Mouse (Mus musculus): ENCODE results near the gene Lelp1. TPM values are rescaled to one million over a fixed set of nuclear protein-coding genes. Genes with fewer than 3 reads are reported as not detected.

The Lelp1 gene
- not detected in 2 replicates for polyA plus RNA-seq (2015; fragmentation: Nextera tagmentation; extraction: Ambion mirVana)

DNA sequence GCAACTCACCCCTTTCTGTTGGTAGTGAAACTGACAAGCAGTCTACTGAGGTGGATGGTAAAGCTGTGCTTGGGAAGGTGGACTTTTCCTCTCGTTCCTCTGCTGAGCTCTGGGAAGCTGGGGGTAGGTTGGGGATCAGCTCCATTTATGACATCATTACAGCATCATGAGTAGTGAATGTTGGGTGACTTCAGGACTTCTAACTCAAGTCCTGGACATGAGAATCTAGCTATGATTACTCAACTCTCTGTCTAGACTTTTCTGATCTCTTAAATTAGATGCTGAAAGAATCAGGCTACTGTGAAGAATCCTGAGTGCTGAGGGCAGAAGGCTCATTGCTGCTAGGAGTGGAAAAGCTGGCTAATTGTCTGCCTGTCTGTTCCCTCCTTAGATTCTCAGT, at the start of gene Lelp1:
Gene Lelp1 (minus strand): TSS at position 101 of the 400 bp plus-strand sequence.
- Histone ChIP-seq H3K9me3 (replicated peaks) (no peaks in the 10 kb centered on the region), H3K27me3 (no peaks in the 10 kb centered on the region), H3K9ac (no peak within 1 kb of the TSS), H3K4me3 (replicated peaks) (no peak within 1 kb of the TSS), H3K4me2 (no peak within 1 kb of the TSS), H3K36me3 (replicated peaks) (no peaks in the 10 kb centered on the region), H3K4me1 (replicated peaks) (no peaks in the 10 kb centered on the region), H3K27ac (replicated peaks) (no peak within 1 kb of the TSS)
- no peak for ATAC-seq (ENCODE audit: insufficient read depth)
- WGBS (ENCODE audit: insufficient replicate concordance): 38% methylated on average over 1 of the region's 1 CpGs

DNA sequence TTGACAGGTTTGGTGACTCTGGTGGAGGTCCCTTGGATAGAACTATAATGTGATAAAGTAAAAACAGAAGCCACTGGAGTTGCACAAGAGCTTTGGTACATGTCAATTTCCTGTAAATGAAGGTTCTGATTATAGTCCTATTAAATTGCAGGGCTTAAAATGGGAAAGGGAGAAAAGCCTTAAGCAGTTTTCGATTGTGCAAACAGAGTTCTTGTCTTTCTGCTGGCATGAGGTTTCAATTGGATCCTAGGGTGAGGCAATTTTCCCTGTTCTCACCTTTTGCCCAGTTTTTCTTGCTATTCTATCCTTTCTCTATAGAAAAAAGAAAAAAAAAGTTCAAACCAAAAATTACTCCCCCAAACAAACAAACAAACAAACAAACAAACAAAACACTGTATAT, 34.3 kb upstream of the Lelp1 start:
- no peak overlapping the region for H3K4me3 ChIP-seq (replicated peaks)
- no peak overlapping the region for H3K27ac ChIP-seq (replicated peaks)
- no peak overlapping the region for H3K4me2 ChIP-seq
- no peaks in the 10 kb centered on the region for H3K4me1 ChIP-seq (replicated peaks)
- no peaks in the 10 kb centered on the region for H3K9me3 ChIP-seq (replicated peaks)
- 48% methylated on average over 1 of the region's 1 CpGs for WGBS (ENCODE audit: insufficient replicate concordance)
- H3K9ac ChIP-seq: no peak overlapping the region
- no peaks in the 10 kb centered on the region for H3K36me3 ChIP-seq (replicated peaks)
- ATAC-seq (ENCODE audit: insufficient read depth): no peak
- no peaks in the 10 kb centered on the region for H3K27me3 ChIP-seq

DNA sequence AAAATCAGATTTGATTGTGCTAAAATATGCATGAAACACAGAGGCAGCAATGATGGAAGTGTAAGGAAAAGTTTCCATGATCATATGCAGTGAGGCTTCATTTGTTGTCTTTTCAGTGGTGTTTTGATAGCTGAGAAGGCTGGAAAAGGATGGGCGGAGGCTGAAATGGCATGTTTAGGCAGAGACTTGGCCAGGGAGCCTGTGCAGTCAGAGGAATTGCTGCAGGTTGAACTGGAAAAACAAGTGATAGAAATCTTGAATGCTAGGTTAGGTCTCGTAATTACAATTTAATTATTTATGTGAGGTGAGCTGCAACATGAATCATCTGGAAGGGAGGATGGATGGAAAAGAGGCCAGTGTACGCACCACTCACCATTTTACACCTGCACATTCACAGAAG, 27.3 kb upstream of the Lelp1 start:
- no peaks in the 10 kb centered on the region for H3K9me3 ChIP-seq (replicated peaks)
- no peaks in the 10 kb centered on the region for H3K27me3 ChIP-seq
- no peaks in the 10 kb centered on the region for H3K36me3 ChIP-seq (replicated peaks)
- H3K9ac ChIP-seq: no peak overlapping the region
- H3K4me1 ChIP-seq (replicated peaks): no peaks in the 10 kb centered on the region
- ATAC-seq (ENCODE audit: insufficient read depth): no peak
- H3K27ac ChIP-seq (replicated peaks): no peak overlapping the region
- no peak overlapping the region for H3K4me3 ChIP-seq (replicated peaks)
- H3K4me2 ChIP-seq: no peak overlapping the region
- 61% methylated on average over 3 of the region's 3 CpGs for WGBS (ENCODE audit: insufficient replicate concordance)

DNA sequence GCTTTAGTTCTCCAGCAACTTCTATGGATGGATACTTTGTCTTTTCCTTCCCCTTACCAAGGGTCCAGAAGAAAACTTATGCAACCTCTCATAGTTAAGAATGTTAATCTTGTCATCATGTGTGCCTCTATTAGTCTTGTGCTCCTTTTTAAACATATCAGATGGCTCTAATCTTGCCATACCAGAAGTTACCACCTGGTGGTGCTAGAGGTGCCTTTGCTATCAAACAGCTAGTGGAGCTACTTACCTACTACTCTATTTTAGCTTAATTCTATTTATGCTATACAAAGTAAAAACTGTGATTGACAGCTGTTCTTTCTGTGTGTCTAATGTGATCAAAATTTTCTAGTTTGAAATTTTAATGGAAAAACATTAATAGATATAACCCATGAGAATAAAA, 10.8 kb upstream of the Lelp1 start:
- Histone ChIP-seq H3K9me3 (replicated peaks) (no peaks in the 10 kb centered on the region), H3K9ac (no peak overlapping the region), H3K4me2 (no peak overlapping the region), H3K27me3 (no peaks in the 10 kb centered on the region), H3K4me1 (replicated peaks) (no peaks in the 10 kb centered on the region), H3K4me3 (replicated peaks) (no peak overlapping the region), H3K27ac (replicated peaks) (no peak overlapping the region), H3K36me3 (replicated peaks) (no peaks in the 10 kb centered on the region)
- ATAC-seq (ENCODE audit: insufficient read depth): no peak

DNA sequence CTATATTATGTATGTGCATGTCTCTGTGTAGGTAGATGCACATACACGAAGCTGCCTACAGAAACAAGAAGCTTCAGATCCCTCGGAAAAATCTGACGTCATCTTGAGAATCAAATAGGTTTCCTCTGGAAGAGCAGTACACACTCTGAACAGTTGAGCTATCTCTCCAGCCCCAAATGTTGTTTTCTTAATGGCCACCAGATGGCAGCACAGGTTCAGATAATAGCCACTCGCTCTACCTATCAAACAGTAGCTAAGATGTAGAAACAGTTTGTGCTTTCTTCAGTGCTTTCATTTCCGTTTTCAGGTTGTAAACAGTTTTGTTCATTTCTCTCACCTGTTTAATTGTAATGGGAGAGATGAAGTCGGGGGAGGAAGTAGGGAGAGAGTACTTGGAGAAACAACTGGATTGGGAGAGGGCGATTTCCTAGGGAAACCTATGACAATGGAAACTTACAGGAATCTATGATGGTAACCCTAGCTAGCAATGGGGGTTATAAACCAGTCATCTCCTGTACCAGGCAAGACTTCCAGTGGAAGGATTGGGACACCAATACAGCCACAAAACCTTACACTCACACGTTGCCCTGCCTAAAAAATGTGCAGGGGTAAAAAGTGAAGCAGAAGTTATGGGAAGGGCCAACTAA, 8.2 kb upstream of the Lelp1 start:
- WGBS (ENCODE audit: insufficient replicate concordance): 16% methylated on average over 8 of the region's 8 CpGs
- H3K9me3 ChIP-seq (replicated peaks): no peaks in the 10 kb centered on the region
- H3K4me1 ChIP-seq (replicated peaks): no peaks in the 10 kb centered on the region
- no peak overlapping the region for H3K9ac ChIP-seq
- H3K27ac ChIP-seq (replicated peaks): no peak overlapping the region
- no peak for ATAC-seq (ENCODE audit: insufficient read depth)
- no peak overlapping the region for H3K4me3 ChIP-seq (replicated peaks)
- H3K4me2 ChIP-seq: no peak overlapping the region
- no peaks in the 10 kb centered on the region for H3K36me3 ChIP-seq (replicated peaks)
- H3K27me3 ChIP-seq: no peaks in the 10 kb centered on the region

DNA sequence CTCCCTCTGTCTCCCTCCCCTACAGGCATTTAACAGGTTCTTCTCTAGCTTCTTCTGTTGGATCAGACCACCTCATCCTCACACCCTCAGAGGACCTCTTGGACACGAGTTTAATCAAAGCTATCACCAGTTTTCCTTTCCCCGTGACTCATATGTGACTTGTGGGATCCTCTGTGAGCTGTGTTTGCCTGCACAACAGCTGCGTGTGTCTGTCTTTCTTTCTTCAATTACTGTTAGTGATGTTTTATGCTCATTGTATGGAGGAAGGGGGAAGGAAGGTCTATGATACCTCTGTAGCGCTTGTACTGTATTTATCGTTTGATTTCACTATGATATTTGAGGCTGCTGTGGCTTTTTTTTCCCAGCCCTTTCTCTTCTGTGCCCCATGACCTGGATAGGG, 5.4 kb upstream of the Lelp1 start:
- Histone ChIP-seq H3K4me1 (replicated peaks) (no peaks in the 10 kb centered on the region), H3K9ac (no peak overlapping the region), H3K27ac (replicated peaks) (no peak overlapping the region), H3K9me3 (replicated peaks) (no peaks in the 10 kb centered on the region), H3K27me3 (no peaks in the 10 kb centered on the region), H3K4me3 (replicated peaks) (no peak overlapping the region), H3K4me2 (no peak overlapping the region), H3K36me3 (replicated peaks) (no peaks in the 10 kb centered on the region)
- ATAC-seq (ENCODE audit: insufficient read depth): no peak
- WGBS (ENCODE audit: insufficient replicate concordance): 58% methylated on average over 5 of the region's 5 CpGs

DNA sequence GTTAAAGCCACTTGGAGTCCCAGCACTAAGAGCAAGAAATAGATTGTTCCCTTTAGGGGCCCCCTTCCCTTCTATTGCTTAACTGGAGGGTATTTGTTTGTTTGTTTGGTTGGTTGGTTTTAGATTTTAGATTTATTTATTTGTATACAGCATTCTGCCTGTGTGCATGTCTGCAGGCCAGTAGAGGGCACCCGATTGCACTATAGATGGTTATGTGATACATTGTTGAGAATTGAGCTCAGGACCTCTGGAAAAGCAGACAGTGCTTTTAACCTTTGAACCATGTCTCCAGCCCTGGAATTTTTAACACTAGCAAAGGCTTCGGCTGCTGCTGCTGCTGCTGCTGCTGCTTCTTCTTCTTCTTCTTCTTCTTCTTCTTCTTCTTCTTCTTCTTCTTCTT, 4.9 kb upstream of the Lelp1 start:
- no peaks in the 10 kb centered on the region for H3K27me3 ChIP-seq
- no peak for ATAC-seq (ENCODE audit: insufficient read depth)
- no peak overlapping the region for H3K4me3 ChIP-seq (replicated peaks)
- H3K36me3 ChIP-seq (replicated peaks): no peaks in the 10 kb centered on the region
- no peaks in the 10 kb centered on the region for H3K4me1 ChIP-seq (replicated peaks)
- no peak overlapping the region for H3K27ac ChIP-seq (replicated peaks)
- WGBS (ENCODE audit: insufficient replicate concordance): 32% methylated on average over 2 of the region's 2 CpGs
- H3K4me2 ChIP-seq: no peak overlapping the region
- no peak overlapping the region for H3K9ac ChIP-seq
- H3K9me3 ChIP-seq (replicated peaks): no peaks in the 10 kb centered on the region

DNA sequence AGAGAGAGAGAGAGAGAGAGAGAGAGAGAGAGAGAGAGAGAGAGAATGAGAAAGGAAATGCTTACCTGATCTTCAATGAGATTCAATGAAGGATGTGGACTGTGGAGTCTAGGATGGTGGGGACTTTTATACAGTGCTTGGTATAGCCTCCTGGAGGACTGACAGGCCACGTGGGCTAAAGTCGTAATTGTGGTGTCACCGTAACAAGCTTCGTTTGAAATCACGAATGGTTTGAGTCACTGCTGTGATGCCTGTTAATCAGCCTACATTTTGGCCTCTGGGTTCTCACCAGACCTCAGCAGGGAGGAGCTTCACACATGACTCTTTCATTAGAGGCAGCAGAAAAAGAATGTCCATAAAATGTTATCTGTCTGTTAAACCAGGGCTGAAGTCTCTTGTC, 18.7 kb downstream of the Lelp1 start, which contains the start of gene Prr9:
Gene Prr9 (minus strand): TSS at position 101 of the 400 bp plus-strand sequence.
- 65% methylated on average over 5 of the region's 5 CpGs for WGBS (ENCODE audit: insufficient replicate concordance)
- H3K4me1 ChIP-seq (replicated peaks): no peaks in the 10 kb centered on the region
- no peak within 1 kb of the TSS for H3K4me2 ChIP-seq
- H3K9ac ChIP-seq: no peak within 1 kb of the TSS
- no peaks in the 10 kb centered on the region for H3K27me3 ChIP-seq
- no peak for ATAC-seq (ENCODE audit: insufficient read depth)
- no peaks in the 10 kb centered on the region for H3K36me3 ChIP-seq (replicated peaks)
- H3K27ac ChIP-seq (replicated peaks): no peak within 1 kb of the TSS
- H3K9me3 ChIP-seq (replicated peaks): no peaks in the 10 kb centered on the region
- H3K4me3 ChIP-seq (replicated peaks): no peak within 1 kb of the TSS

DNA sequence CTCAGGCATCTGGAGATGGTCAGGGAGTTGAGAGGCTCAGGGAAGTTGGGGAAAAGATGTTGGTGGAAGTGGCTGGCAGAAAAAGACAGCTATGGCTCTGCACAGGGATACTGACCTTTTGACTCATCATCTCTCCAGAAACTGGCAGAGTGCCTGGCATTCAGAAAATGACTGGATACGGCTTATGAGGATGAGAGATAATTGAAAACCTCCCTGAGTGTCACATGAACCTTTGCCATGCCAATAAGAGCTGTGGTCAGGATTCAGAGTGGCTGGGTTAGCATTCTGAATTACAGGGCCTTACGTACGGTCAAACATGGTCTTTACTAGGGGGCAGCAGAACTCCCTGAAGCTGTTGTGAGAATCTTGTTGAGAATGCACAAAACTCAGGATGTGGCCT, 21.6 kb downstream of the Lelp1 start:
- Histone ChIP-seq H3K36me3 (replicated peaks) (no peaks in the 10 kb centered on the region), H3K4me1 (replicated peaks) (no peaks in the 10 kb centered on the region), H3K27me3 (no peaks in the 10 kb centered on the region), H3K4me3 (replicated peaks) (no peak overlapping the region), H3K9me3 (replicated peaks) (no peaks in the 10 kb centered on the region), H3K4me2 (no peak overlapping the region), H3K9ac (no peak overlapping the region), H3K27ac (replicated peaks) (no peak overlapping the region)
- WGBS (ENCODE audit: insufficient replicate concordance): 71% methylated on average over 3 of the region's 3 CpGs
- no peak for ATAC-seq (ENCODE audit: insufficient read depth)

DNA sequence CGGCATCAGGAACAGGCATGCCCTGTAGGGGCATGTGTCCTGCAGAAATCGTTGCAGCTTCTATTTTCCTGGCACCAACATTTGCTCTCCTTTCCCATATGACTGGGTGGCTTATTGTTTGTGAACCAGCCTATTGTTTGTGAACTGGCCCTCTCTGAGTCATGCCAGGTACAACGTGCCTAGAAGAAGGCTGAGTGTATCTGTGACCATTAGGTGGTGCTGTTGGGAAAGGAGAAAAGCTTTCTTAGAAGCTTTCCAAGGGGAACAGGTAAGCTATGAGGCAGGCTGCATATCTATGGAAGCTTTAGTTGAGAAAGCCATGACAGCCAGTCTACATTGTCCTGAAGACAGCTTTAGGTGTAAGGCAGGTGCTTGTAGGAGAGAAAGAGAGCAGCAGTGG, 24.6 kb downstream of the Lelp1 start:
- ATAC-seq (ENCODE audit: insufficient read depth): no peak
- Histone ChIP-seq H3K27ac (replicated peaks) (no peak overlapping the region), H3K4me1 (replicated peaks) (no peaks in the 10 kb centered on the region), H3K36me3 (replicated peaks) (no peaks in the 10 kb centered on the region), H3K4me2 (no peak overlapping the region), H3K4me3 (replicated peaks) (no peak overlapping the region), H3K27me3 (no peaks in the 10 kb centered on the region), H3K9me3 (replicated peaks) (no peaks in the 10 kb centered on the region), H3K9ac (no peak overlapping the region)
- WGBS (ENCODE audit: insufficient replicate concordance): 20% methylated on average over 3 of the region's 3 CpGs

DNA sequence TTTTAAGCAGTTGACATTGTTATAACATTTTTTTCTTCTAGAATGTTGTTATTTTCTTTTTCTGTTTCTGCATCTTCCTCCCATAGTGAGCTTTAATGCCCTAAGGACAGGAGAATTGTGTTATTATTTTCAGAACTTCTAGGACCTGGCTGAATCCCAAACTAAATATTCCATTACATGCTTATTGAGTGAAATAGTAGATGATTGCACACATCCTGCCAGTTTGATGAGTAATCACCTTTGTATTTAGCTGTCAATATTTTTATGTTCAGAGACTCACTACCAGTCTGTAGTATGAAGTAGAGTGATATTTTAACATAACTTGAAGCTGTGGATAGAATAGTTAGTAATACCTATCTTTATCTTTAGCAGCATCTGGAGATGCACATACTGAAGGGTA, 31.0 kb downstream of the Lelp1 start:
- Histone ChIP-seq H3K27me3 (no peaks in the 10 kb centered on the region), H3K4me3 (replicated peaks) (no peak overlapping the region), H3K27ac (replicated peaks) (no peak overlapping the region), H3K9ac (no peak overlapping the region), H3K36me3 (replicated peaks) (no peaks in the 10 kb centered on the region), H3K9me3 (replicated peaks) (no peaks in the 10 kb centered on the region), H3K4me2 (no peak overlapping the region), H3K4me1 (replicated peaks) (no peaks in the 10 kb centered on the region)
- no peak for ATAC-seq (ENCODE audit: insufficient read depth)

DNA sequence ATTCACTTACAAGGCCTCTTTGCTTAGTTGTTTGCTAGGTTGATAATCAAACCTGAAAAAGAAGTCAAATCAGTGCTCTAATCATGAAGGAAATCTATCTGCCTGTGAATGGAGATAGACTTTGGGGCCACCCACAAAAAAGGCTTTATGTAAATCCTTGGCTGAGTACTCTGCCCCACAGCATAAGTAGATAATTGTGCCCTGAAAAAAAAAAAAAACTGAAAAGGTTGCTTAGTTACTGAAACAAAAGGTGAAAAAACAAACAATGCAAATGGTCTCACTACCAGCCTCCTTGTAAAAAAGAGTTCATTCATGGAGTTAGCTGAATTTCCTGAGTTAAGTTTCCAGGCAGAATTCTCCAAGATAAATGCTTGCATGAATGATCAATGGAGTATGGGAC, 31.8 kb downstream of the Lelp1 start:
- no peak overlapping the region for H3K9ac ChIP-seq
- H3K4me2 ChIP-seq: no peak overlapping the region
- no peaks in the 10 kb centered on the region for H3K36me3 ChIP-seq (replicated peaks)
- H3K9me3 ChIP-seq (replicated peaks): no peaks in the 10 kb centered on the region
- no peak overlapping the region for H3K4me3 ChIP-seq (replicated peaks)
- no peaks in the 10 kb centered on the region for H3K4me1 ChIP-seq (replicated peaks)
- ATAC-seq (ENCODE audit: insufficient read depth): no peak
- H3K27me3 ChIP-seq: no peaks in the 10 kb centered on the region
- H3K27ac ChIP-seq (replicated peaks): no peak overlapping the region
